Mouse (Mus musculus) megakaryocyte-erythroid progenitor cell, adult 5 weeks (primary cell): ENCODE results near the gene Rdh16. TPM values are rescaled to one million over a fixed set of nuclear protein-coding genes. Genes with fewer than 3 reads are reported as not detected.

Experiments used
- polyA plus RNA-seq: library from polyadenylated mRNA; stranded (reverse); fragments of >175 nt; gene quantifications from 2 replicates; pipeline ENCODE4 v1.2.3, GENCODE M21; 2012

The Rdh16 gene
- 0.03 TPM in 1 of 2 replicates, not detected in the other for polyA plus RNA-seq

GRCm38 (mm10) chr10:127800891-127801290 lies at the start of gene Rdh16:
Rdh16 (plus strand) TSS chr10:127801152.

GRCm38 (mm10) chr10:127751548-127751947 lies 49.4 kb upstream of the Rdh16 start, which contains the start of gene Gpr182:
Gpr182 (minus strand) TSS chr10:127751732.

GRCm38 (mm10) chr10:127759181-127760110 lies 41.5 kb upstream of the Rdh16 start, which contains the start of the genes Rdh1 and Rdh16f1:
Rdh1 (plus strand) TSS chr10:127759721.
Rdh16f1 (plus strand) TSS chr10:127759787.

GRCm38 (mm10) chr10:127776011-127776410 lies 24.9 kb upstream of the Rdh16 start, which contains the start of gene Rdh9:
Rdh9 (plus strand) TSS chr10:127776386.

GRCm38 (mm10) chr10:127849628-127850027 lies 48.7 kb downstream of the Rdh16 start, which contains the start of gene Rdh19:
Rdh19 (plus strand) TSS chr10:127849928.

GRCm38 (mm10) chr10:127866232-127866631 lies 65.3 kb downstream of the Rdh16 start, which contains the start of gene Rdh16f2:
Rdh16f2 (plus strand) TSS chr10:127866474.

GRCm38 (mm10) chr10:127888605-127889004 lies 87.7 kb downstream of the Rdh16 start, which contains the start of gene Rdh7:
Rdh7 (minus strand) TSS chr10:127888817.

Other genes starting within 250 kb of the Rdh16 start
- 19.8 and 39.8 TPM in 2 replicates for gene Lrp1, start 180.0 kb upstream of the Rdh16 start, polyA plus RNA-seq
- gene Stat6, start 158.2 kb upstream of the Rdh16 start, polyA plus RNA-seq: 48.1 and 50.8 TPM in 2 replicates
- 1.4 and 2.7 TPM in 2 replicates for gene Nemp1, start 134.3 kb upstream of the Rdh16 start, polyA plus RNA-seq
- 29.9 and 35.3 TPM in 2 replicates for gene Nab2, start 132.6 kb upstream of the Rdh16 start, polyA plus RNA-seq
- 0.04 TPM in 1 of 2 replicates, not detected in the other for gene Myo1a, start 96.0 kb upstream of the Rdh16 start, polyA plus RNA-seq
- 0.56 and 0.88 TPM in 2 replicates for gene Tac2, start 76.7 kb upstream of the Rdh16 start, polyA plus RNA-seq
- 3.3 and 4.3 TPM in 2 replicates for gene Zbtb39, start 61.6 kb upstream of the Rdh16 start, polyA plus RNA-seq
- 0.01 TPM in 1 of 2 replicates, not detected in the other for gene Gpr182, start 49.4 kb upstream of the Rdh16 start, polyA plus RNA-seq
- 0.02 TPM in 1 of 2 replicates, not detected in the other for gene Rdh1, start 41.4 kb upstream of the Rdh16 start, polyA plus RNA-seq
- not detected in 2 replicates for gene Rdh16f1, start 41.4 kb upstream of the Rdh16 start, polyA plus RNA-seq
- not detected in 2 replicates for gene Rdh9, start 24.8 kb upstream of the Rdh16 start, polyA plus RNA-seq
- gene Rdh19, start 48.8 kb downstream of the Rdh16 start, polyA plus RNA-seq: not detected in 2 replicates
- not detected in 2 replicates for gene Rdh16f2, start 65.3 kb downstream of the Rdh16 start, polyA plus RNA-seq
- not detected in 2 replicates for gene Rdh7, start 87.7 kb downstream of the Rdh16 start, polyA plus RNA-seq
- not detected in 2 replicates for gene Sdr9c7, start 97.4 kb downstream of the Rdh16 start, polyA plus RNA-seq
- not detected in 2 replicates for gene Hsd17b6, start 206.5 kb downstream of the Rdh16 start, polyA plus RNA-seq
- 4.3 and 6.6 TPM in 2 replicates for gene Prim1, start 214.0 kb downstream of the Rdh16 start, polyA plus RNA-seq
- 157 and 192 TPM in 2 replicates for gene Naca, start 234.4 kb downstream of the Rdh16 start, polyA plus RNA-seq